Mouse (Mus musculus) cerebellum, adult 18-20 months (tissue): ENCODE data around the gene Tspyl1.

Source experiments
- DNase-seq, 2 experiments: peaks; one replicate each; pipeline ENCODE4 v3.0.0; 2021

The Tspyl1 gene

DNA sequence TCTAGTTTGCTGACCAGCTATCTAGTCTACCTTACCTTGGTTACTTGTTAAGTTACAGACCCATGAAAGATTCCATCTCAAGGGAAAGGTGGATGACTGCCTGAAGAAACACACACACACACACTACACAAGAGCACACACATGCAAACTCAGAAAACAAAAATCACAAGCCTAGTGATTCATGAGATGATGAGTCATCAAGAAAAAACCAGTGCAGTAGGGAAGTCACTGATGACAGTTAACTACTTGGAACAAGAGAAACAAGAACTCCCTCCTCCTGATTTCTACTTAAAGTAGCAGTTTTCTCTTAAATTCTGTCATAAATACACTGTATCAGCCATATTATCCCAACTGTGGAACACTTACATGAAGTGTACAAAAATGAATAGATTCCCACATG is 25.1 kb downstream of the Tspyl1 start:
- no peak for DNase-seq

DNA sequence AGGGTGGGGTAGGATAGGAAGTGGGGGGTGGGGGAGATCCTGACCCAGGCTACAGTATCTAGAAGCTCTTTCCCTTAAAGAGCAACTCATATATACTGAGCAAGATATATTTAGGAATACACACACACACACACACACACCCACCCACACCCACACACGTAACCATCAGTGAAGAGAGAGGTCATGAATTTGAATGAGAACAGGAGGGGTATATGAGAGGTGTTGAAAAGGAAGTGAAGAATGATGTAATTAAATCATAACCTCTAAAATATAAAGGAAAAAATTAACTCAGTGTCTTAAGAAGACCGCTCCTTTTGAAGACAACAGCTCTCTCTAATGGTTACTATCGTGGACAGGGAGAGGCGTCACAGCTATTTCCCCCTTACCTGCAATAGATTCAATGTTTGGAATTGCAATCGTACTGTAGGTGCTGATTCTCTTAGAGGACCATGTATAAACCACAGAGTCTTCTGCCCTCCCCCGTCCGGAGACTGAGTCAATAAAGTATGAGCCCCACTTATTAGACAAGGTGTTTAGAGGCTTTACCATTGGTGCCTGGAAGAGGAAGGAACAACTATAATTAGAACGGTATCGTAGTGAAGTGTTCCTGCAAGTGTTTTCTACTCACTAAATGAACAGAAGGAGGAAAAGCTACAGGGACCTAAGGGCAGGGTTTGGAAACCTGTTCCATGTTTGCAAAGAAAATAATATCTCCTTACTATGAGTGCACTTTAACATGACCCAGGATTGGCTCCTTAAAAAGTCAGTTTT is 28.1 kb downstream of the Tspyl1 start:
- no peak for DNase-seq

DNA sequence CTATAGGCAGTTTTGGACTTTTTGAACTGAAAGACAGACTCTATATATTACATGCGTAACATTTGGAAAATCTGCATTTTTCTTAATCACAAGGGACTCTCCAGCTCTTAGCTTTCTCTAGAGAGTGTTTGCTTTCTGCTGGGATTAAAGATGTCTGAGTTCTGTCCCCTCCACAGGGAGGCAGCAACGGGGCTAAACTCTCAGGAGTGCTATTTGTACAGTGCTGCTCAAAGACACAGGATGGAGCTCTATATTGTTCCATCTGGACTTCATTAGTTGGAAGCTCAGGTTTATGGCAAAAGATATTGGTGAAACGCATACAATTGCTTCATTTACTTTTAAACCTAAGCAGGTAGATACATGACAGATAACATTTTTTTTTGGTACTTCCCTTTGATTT is 30.5 kb downstream of the Tspyl1 start:
- DNase-seq, result no peak

DNA sequence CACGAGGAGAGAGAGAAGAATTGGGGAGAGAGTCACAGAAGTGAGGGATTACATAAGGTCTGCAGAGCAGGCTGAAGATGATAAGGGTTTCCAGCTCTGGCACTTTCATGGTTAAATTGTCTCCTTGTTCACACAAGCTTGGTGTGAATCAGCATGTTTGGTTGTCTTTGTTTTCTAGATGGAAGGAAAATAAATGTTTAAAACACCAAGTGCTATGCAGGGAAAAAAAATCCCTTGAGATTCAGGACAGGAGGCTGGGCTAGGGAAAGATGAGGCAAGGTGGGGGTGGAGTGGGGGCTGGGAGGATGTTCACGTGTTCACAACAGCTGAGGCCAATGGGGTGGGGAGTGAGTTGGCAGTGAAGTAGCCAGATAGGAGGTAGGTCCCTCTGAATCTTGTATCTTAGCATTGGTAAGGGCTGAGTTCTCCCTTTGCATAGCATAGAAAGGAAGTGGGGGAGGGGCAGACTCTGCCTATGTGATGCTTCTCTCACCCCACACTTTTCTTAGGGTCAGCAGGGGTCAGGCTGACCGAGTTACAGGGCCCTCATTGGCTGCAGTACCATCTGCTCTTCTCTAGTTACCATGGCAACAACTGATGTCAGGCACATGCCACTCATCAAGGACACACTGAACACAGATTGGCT is 34.7 kb downstream of the Tspyl1 start:
- DNase-seq, result peak; percentile 74 to 86

DNA sequence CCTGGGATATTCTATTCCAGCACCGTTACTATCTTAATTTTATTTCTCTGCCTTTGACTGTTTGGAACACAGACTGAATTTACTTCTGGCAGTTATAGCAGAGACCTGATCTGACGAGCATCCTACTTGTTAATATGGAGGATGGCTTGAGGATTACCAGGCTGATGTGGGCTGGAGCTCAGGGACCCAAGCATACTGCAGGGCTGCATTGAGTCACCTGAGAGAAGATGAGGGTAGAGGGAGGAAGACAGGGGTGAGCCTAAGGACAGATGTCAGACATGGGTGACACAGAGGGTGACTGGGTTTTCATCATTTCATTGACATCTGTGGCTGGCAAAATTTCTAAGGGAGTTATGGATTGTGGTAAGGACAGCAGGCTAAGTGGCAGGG is 35.2 kb downstream of the Tspyl1 start:
- DNase-seq, result no peak

DNA sequence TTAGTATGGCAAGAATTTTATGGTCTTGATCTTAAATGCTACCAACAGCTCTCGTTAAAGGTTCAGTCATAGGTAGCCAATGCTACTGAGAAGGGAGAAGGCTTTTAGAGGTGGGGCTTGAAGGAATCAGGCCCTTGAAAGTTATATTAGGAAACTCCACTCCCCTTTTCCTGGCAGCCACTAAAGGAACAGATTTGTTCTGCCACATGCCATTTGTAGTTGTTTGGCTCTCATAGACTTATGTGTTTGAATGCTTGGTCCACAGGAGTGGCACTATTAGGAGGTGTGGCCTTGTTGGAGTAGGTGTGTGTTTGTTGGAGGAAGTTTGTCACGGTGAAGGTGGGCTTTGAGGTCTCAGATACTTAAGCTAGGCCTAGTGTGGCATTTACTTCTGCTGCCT is 38.8 kb downstream of the Tspyl1 start:
- DNase-seq, result no peak

DNA sequence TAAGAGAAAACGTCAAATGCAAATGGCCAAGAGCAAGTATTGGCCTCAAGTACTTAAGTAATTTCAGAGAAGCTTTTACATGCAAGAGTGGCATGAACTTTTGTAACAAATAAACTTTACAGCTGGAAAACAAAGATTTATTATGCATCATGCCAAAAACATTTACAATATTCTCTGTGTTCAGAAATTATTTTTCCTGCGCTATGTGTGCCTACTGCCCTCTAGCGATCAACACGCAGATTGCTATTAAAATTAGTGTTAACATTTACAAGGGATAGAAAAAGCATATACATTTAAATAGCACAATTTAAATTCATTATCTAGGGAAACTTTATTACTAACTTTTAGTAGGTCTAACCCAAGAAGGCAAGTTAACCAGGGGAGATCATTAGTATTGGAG is 44.7 kb downstream of the Tspyl1 start:
- DNase-seq, result peak in 1 of 2 experiments; percentile 13

DNA sequence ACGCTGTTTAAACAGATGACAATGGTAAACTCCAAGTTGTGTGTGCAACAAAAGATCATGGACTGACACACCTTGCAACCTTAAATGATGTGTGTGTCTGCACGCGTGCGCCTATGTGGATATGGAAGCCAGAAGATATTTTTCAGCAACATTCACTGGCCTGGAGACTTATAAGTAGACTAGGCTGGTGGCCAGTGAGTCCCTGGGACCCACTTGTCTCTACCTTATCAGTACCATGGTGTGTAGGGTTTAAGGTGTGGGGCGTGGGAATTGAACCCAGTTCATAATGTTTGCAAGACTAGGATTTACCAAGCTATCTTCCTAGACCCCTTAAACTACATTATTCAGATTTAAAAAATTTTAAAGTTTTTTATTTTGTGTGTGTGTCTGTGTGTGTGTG is 45.2 kb downstream of the Tspyl1 start:
- DNase-seq, result no peak

DNA sequence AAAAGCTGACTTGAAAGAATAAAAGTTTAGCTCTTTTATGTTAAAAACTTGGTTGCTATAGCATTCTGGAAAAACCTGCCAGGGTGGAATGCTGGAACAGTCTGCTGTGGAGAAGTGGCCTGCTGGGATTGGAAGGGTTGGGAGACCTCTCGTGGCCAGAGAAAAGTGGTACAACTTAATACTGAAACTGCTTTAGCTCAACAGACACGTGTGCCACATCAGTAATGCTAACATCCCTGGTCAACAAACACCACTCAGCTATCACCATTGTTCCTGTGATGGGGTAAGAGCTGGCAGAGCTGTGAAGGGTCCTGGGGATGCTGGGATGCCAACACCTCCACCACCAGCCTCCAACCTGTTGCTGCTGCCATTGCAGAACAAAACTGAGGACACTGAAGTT is 46.3 kb downstream of the Tspyl1 start:
- DNase-seq, result peak; percentile 56 to 58
